Mouse (Mus musculus): ENCODE results near the gene Ncf4. TPM values are rescaled to one million over a fixed set of nuclear protein-coding genes. Genes with fewer than 3 reads are reported as not detected.
A peak's percentile ranks its signal among the peaks of the same experiment; 100 is the strongest.

Ncf4 gene
- polyA plus RNA-seq, 1 experiment, result 14.6 TPM

DNA sequence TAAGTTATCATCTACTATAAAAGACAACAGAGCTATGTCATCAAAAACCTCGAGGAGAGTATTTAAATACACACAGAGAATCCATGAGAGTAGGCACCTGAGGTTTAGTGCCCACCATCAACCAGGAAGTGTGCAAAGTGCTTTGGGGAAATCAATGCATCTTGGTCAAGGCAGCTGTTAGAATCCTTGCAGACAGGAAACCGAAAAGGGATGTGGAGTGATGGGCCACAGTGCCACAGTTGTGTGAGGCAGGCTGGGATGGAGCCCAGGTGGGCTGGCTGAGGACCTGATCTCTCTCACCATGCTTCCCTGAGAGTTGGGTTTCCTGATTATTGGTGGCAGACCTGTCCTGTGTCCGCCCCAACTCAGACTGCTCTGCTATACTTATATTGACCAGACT lies 55.0 kb downstream of the Ncf4 start:
- Histone ChIP-seq H3K36me3 (ENCODE audit: control insufficient read depth, insufficient read depth, low read length) (no peaks in the 10 kb centered on the region), H3K27me3 (ENCODE audit: control insufficient read depth, insufficient read depth, low read length) (no peaks in the 10 kb centered on the region), H3K27ac (ENCODE audit: insufficient read depth, low read depth, low read length) (no peak overlapping the region), H3K4me3 (ENCODE audit: low read depth, low read length) (no peak overlapping the region), H3K4me1 (ENCODE audit: control insufficient read depth, insufficient read depth, insufficient read length, low read length) (no peaks in the 10 kb centered on the region)
- TF ChIP-seq CTCF (IDR thresholded peaks at IDR 0.05; ENCODE audit: extremely low read depth, insufficient read length, insufficient replicate concordance, low read depth, low read length), result no peak
- TF ChIP-seq POLR2A (IDR thresholded peaks at IDR 0.05; ENCODE audit: low read depth, low read length), result no peak
- WGBS, result 58% methylated on average over 3 of the region's 3 CpGs

GRCm38 (mm10) chr15:78300773-78301172 lies 56.2 kb downstream of the Ncf4 start:
- Histone ChIP-seq H3K4me1 (ENCODE audit: control insufficient read depth, insufficient read depth, insufficient read length, low read length) (no peaks in the 10 kb centered on the region), H3K36me3 (ENCODE audit: control insufficient read depth, insufficient read depth, low read length) (no peaks in the 10 kb centered on the region), H3K27me3 (ENCODE audit: control insufficient read depth, insufficient read depth, low read length) (no peaks in the 10 kb centered on the region), H3K4me3 (ENCODE audit: low read depth, low read length) (no peak overlapping the region), H3K27ac (ENCODE audit: insufficient read depth, low read depth, low read length) (no peak overlapping the region)
- TF ChIP-seq CTCF (IDR thresholded peaks at IDR 0.05; ENCODE audit: extremely low read depth, insufficient read length, insufficient replicate concordance, low read depth, low read length) (no peak), POLR2A (IDR thresholded peaks at IDR 0.05; ENCODE audit: low read depth, low read length) (no peak)

DNA sequence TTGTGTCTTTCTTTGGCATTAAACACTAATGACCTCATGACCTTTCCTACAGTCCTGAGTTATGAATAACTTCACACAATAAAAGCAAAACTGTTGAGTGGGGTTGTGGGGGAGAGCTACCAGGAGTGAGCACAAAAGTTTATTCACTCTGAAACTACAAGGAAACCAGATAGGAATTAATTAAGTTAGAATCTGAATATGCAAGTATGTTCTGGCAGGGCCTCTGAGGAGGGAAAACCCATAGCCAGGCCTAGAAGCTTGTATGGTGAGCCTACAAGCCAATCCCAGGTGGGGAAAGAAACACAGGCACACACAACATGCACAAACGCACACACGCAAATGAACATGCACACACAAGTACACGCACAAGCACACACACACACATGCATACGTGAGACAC lies 58.1 kb downstream of the Ncf4 start:
- Histone ChIP-seq H3K27me3 (ENCODE audit: control insufficient read depth, insufficient read depth, low read length) (no peaks in the 10 kb centered on the region), H3K4me1 (ENCODE audit: control insufficient read depth, insufficient read depth, insufficient read length, low read length) (no peaks in the 10 kb centered on the region), H3K27ac (ENCODE audit: insufficient read depth, low read depth, low read length) (no peak overlapping the region), H3K4me3 (ENCODE audit: low read depth, low read length) (no peak overlapping the region), H3K36me3 (ENCODE audit: control insufficient read depth, insufficient read depth, low read length) (no peaks in the 10 kb centered on the region)
- TF ChIP-seq POLR2A (IDR thresholded peaks at IDR 0.05; ENCODE audit: low read depth, low read length) (no peak), CTCF (IDR thresholded peaks at IDR 0.05; ENCODE audit: extremely low read depth, insufficient read length, insufficient replicate concordance, low read depth, low read length) (no peak)
- 91% methylated on average over 4 of the region's 4 CpGs for WGBS

DNA sequence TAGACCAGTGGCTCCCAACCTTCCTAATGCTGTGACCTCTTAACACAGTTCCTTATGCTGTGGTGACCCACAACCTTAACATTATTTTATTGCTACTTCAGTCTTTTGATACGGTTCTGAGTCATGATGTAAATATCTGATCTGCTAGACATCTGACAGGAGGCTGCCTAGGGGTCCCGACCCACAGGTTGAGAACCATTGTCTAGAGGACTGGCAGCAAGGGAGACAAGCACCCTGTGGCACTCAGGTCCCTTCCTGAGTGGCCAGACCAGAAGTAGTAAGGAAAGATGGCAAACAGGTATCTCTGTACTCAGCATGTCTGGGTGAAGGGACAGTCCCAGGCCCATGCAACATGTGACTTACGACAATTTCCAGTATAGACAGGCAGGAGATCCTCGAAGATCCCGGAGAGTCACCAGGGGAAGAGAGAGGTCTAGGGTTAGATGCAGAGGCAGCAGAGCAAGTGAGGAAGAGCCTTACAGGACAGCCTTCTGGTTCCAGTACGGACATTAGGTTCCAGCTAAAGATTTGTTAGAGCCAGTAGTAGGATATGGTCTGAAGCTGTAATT lies 59.1 kb downstream of the Ncf4 start:
- no peak overlapping the region for H3K4me3 ChIP-seq (ENCODE audit: low read depth, low read length)
- WGBS, result 82% methylated on average over 6 of the region's 6 CpGs
- no peaks in the 10 kb centered on the region for H3K36me3 ChIP-seq (ENCODE audit: control insufficient read depth, insufficient read depth, low read length)
- H3K4me1 ChIP-seq (ENCODE audit: control insufficient read depth, insufficient read depth, insufficient read length, low read length), result no peaks in the 10 kb centered on the region
- no peak overlapping the region for H3K27ac ChIP-seq (ENCODE audit: insufficient read depth, low read depth, low read length)
- no peak for TF ChIP-seq POLR2A (IDR thresholded peaks at IDR 0.05; ENCODE audit: low read depth, low read length)
- TF ChIP-seq CTCF (IDR thresholded peaks at IDR 0.05; ENCODE audit: extremely low read depth, insufficient read length, insufficient replicate concordance, low read depth, low read length), result no peak
- H3K27me3 ChIP-seq (ENCODE audit: control insufficient read depth, insufficient read depth, low read length), result no peaks in the 10 kb centered on the region

DNA sequence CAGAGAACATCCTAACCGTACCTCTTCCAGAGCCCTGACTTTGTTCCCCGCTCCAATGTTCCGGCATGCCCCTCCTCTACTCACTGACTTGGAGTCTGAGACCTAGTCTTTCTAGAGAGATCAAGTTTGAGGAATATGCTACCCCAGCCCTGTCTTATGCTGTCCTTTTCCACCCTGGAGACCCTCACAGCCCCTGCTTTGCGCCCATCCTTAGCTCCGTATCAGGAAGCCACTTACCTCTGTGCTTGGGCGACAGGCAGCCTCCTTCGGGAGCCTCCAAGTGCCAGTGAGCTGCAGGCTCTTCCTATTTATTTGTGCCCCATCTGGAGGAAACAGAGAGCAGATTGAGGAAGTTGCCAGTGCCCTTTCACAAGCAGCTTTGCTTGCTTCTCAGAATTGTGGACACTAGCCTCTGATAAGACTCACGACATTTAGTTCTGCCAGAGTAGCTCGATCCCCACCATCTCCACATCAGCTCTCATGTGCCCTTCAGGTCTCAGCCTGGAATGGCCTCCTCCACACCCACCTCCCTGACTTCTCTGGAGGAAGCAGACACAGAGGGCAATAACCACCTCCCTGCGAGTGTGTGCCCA lies 60.8 kb downstream of the Ncf4 start, which contains the start of gene Csf2rb2:
Csf2rb2 (minus strand) TSS at position 381 of the 593 bp plus-strand sequence.
- H3K4me3 ChIP-seq (ENCODE audit: low read depth, low read length), result peak within 1 kb of the TSS; percentile 24; the same call in 1 of the 2 replicates
- 63% methylated on average over 10 of the region's 10 CpGs for WGBS
- H3K36me3 ChIP-seq (ENCODE audit: control insufficient read depth, insufficient read depth, low read length), result no peaks in the 10 kb centered on the region

GRCm38 (mm10) chr15:78309865-78310264 lies 65.3 kb downstream of the Ncf4 start:
- WGBS, result 35% methylated on average over 5 of the region's 5 CpGs
- no peaks in the 10 kb centered on the region for H3K4me1 ChIP-seq (ENCODE audit: control insufficient read depth, insufficient read depth, insufficient read length, low read length)
- TF ChIP-seq CTCF (IDR thresholded peaks at IDR 0.05; ENCODE audit: extremely low read depth, insufficient read length, insufficient replicate concordance, low read depth, low read length) (no peak), POLR2A (IDR thresholded peaks at IDR 0.05; ENCODE audit: low read depth, low read length) (no peak)
- no peaks in the 10 kb centered on the region for H3K36me3 ChIP-seq (ENCODE audit: control insufficient read depth, insufficient read depth, low read length)
- no peaks in the 10 kb centered on the region for H3K27me3 ChIP-seq (ENCODE audit: control insufficient read depth, insufficient read depth, low read length)
- H3K27ac ChIP-seq (ENCODE audit: insufficient read depth, low read depth, low read length), result no peak overlapping the region
- no peak overlapping the region for H3K4me3 ChIP-seq (ENCODE audit: low read depth, low read length)

More for the DNA sequence above, 60.8 kb downstream of the Ncf4 start, which contains the start of gene Csf2rb2:
- no peak for TF ChIP-seq POLR2A (IDR thresholded peaks at IDR 0.05; ENCODE audit: low read depth, low read length)
- no peak for TF ChIP-seq CTCF (IDR thresholded peaks at IDR 0.05; ENCODE audit: extremely low read depth, insufficient read length, insufficient replicate concordance, low read depth, low read length)
- no peaks in the 10 kb centered on the region for H3K27me3 ChIP-seq (ENCODE audit: control insufficient read depth, insufficient read depth, low read length)
- H3K4me1 ChIP-seq (ENCODE audit: control insufficient read depth, insufficient read depth, insufficient read length, low read length), result no peaks in the 10 kb centered on the region
- H3K27ac ChIP-seq (ENCODE audit: insufficient read depth, low read depth, low read length), result peak within 1 kb of the TSS; percentile 22; the same call in 1 of the 2 replicates

DNA sequence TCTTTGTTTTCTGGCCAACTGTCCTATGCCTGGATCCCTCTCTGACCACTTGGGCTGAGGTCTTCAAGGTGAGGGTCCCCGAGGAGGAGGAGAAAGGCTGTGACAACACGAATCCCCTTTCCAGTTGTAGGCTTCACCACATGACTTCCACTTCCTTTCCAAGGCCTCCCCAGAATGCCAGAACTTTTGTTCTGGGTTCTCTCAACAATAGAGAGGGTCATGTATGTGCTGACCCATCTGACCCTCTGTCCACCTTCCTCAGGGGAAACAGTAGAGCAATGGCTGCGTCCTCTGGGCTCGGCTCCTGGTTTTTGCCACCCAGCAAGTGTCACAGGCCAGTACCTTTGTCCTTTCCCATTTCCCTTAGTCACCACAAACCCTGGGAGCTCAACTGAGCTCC lies 66.4 kb downstream of the Ncf4 start:
- Histone ChIP-seq H3K27ac (ENCODE audit: insufficient read depth, low read depth, low read length) (no peak overlapping the region), H3K36me3 (ENCODE audit: control insufficient read depth, insufficient read depth, low read length) (no peaks in the 10 kb centered on the region), H3K4me3 (ENCODE audit: low read depth, low read length) (no peak overlapping the region), H3K27me3 (ENCODE audit: control insufficient read depth, insufficient read depth, low read length) (no peaks in the 10 kb centered on the region), H3K4me1 (ENCODE audit: control insufficient read depth, insufficient read depth, insufficient read length, low read length) (no peaks in the 10 kb centered on the region)
- 72% methylated on average over 4 of the region's 4 CpGs for WGBS
- no peak for TF ChIP-seq POLR2A (IDR thresholded peaks at IDR 0.05; ENCODE audit: low read depth, low read length)
- TF ChIP-seq CTCF (IDR thresholded peaks at IDR 0.05; ENCODE audit: extremely low read depth, insufficient read length, insufficient replicate concordance, low read depth, low read length), result no peak

Other genes starting within 250 kb of the Ncf4 start
- 0.04 TPM in 1 of 2 replicates, not detected in the other for gene Cacng2, start 124.8 kb upstream of the Ncf4 start, polyA plus RNA-seq (2012; rRNA removed)
- 9.3 and 18.7 TPM in 2 replicates for gene Ift27, start 70.7 kb upstream of the Ncf4 start, polyA plus RNA-seq (2012; rRNA removed)
- gene Pvalb, start 38.4 kb upstream of the Ncf4 start, polyA plus RNA-seq (2012; rRNA removed), result not detected in 2 replicates
- gene Csf2rb2, start 60.9 kb downstream of the Ncf4 start, polyA plus RNA-seq (2012; rRNA removed), result 2.4 and 3.5 TPM in 2 replicates
- 8.9 and 9.1 TPM in 2 replicates for gene Csf2rb, start 81.0 kb downstream of the Ncf4 start, polyA plus RNA-seq (2012; rRNA removed)
- not detected in 2 replicates for gene Tex33, start 151.1 kb downstream of the Ncf4 start, polyA plus RNA-seq (2012; rRNA removed)
- gene Tst, start 161.1 kb downstream of the Ncf4 start, polyA plus RNA-seq (2012; rRNA removed), result 17.7 and 30.3 TPM in 2 replicates
- gene Mpst, start 161.6 kb downstream of the Ncf4 start, polyA plus RNA-seq (2012; rRNA removed), result 115 and 177 TPM in 2 replicates
- 46.8 and 52.9 TPM in 2 replicates for gene Kctd17, start 183.8 kb downstream of the Ncf4 start, polyA plus RNA-seq (2012; rRNA removed)
- gene Tmprss6, start 223.8 kb downstream of the Ncf4 start, polyA plus RNA-seq (2012; rRNA removed), result 0.11 and 0.14 TPM in 2 replicates

All from small intestine, adult 2 months (tissue).